Mouse (Mus musculus) MEL (cell line): ENCODE results near the gene Ntmt1. TPM values are rescaled to one million over a fixed set of nuclear protein-coding genes. Genes with fewer than 3 reads are reported as not detected.

Experiments used
- DNase-seq: peaks from one replicate; pipeline ENCODE4 v3.0.0; 2011; ENCODE audit warnings: low read depth, low spot score
- H3K27ac ChIP-seq: 2 replicates; pipeline ENCODE4 v1.5.1; 2012; ENCODE audit warnings: low read depth, mild to moderate bottlenecking, control low read depth, low read length, moderate library complexity; ENCODE audit not compliant: control insufficient read depth
- H3K27me3 ChIP-seq, 2 experiments: fragments of 150-350 bp in 1 of 2; sonication (generic) in 1 of 2; 2 replicates each; pipeline ENCODE4 v1.6.1; 2012; ENCODE audit warnings: low read length in 2 of 2, mild to moderate bottlenecking in 2 of 2, improper control_type of control experiment in 1 of 2, moderate library complexity in 1 of 2; ENCODE audit not compliant: insufficient read depth in 2 of 2, control insufficient read depth in 1 of 2
- H3K36me3 ChIP-seq, 2 experiments: 2 replicates each; pipeline ENCODE4 v1.6.1; 2012 to 2014; ENCODE audit warnings: low read length in 2 of 2, improper control_type of control experiment in 1 of 2, inconsistent platforms in 1 of 2, mild to moderate bottlenecking in 1 of 2; ENCODE audit not compliant: insufficient read depth in 2 of 2, control insufficient read depth in 1 of 2
- H3K4me1 ChIP-seq, 2 experiments: fragments of 150-350 bp in 1 of 2; sonication (generic) in 1 of 2; 2 replicates each; pipeline ENCODE4 v1.6.1; 2012; ENCODE audit warnings: low read length in 2 of 2, improper control_type of control experiment in 1 of 2, mild to moderate bottlenecking in 1 of 2; ENCODE audit not compliant: insufficient read depth in 2 of 2, control insufficient read depth in 1 of 2
- H3K4me3 ChIP-seq, 2 experiments: fragments of 150-350 bp in 1 of 2; sonication (generic) in 1 of 2; 2 replicates each; pipeline ENCODE4 v1.5.1; 2012; ENCODE audit warnings: low read depth in 2 of 2, low read length in 2 of 2, mild to moderate bottlenecking in 2 of 2, moderate library complexity in 2 of 2, control low read depth in 1 of 2, improper control_type of control experiment in 1 of 2; ENCODE audit not compliant: control insufficient read depth in 1 of 2, insufficient read depth in 1 of 2
- H3K79me2 ChIP-seq: 2 replicates; pipeline ENCODE4 v1.6.1; 2012; ENCODE audit warnings: mild to moderate bottlenecking, low read length, moderate library complexity; ENCODE audit not compliant: control insufficient read depth, poor library complexity, insufficient read depth
- H3K9ac ChIP-seq: 2 replicates; pipeline ENCODE4 v1.6.1; 2012; ENCODE audit warnings: low read depth, mild to moderate bottlenecking, control low read depth, low read length, moderate library complexity; ENCODE audit not compliant: control insufficient read depth, poor library complexity, severe bottlenecking
- H3K9me3 ChIP-seq: fragments of 150-350 bp; sonication (generic); replicated peaks from 2 replicates; pipeline ENCODE4 v1.6.1; 2012; ENCODE audit warnings: mild to moderate bottlenecking, low read length, improper control_type of control experiment, moderate library complexity; ENCODE audit not compliant: insufficient read depth
- BHLHE40 ChIP-seq: IDR thresholded peaks from 2 replicates; pipeline ENCODE4 v1.6.1; 2012; ENCODE audit warnings: low read depth, mild to moderate bottlenecking, inconsistent platforms, low read length, improper control_type of control experiment, borderline replicate concordance
- CHD1 ChIP-seq: IDR thresholded peaks from 2 replicates; pipeline ENCODE4 v1.6.1; 2012; ENCODE audit warnings: low read depth, mild to moderate bottlenecking, inconsistent platforms, low read length, improper control_type of control experiment
- CHD2 ChIP-seq: IDR thresholded peaks from 2 replicates; pipeline ENCODE4 v1.6.1; 2011; ENCODE audit warnings: low read length, improper control_type of control experiment
- CTCF ChIP-seq, 3 experiments: IDR thresholded peaks in 2 of 3; conservative IDR thresholded peaks in 1 of 3; 2 replicates each; pipeline ENCODE4 v1.5.1; 2011 to 2012; ENCODE audit warnings: low read length in 3 of 3, low read depth in 2 of 3, mild to moderate bottlenecking in 2 of 3, improper control_type of control experiment in 1 of 3, inconsistent platforms in 1 of 3, mixed read lengths in 1 of 3, moderate library complexity in 1 of 3; ENCODE audit not compliant: control insufficient read depth in 1 of 3, insufficient read depth in 1 of 3, poor library complexity in 1 of 3, severe bottlenecking in 1 of 3
- E2F4 ChIP-seq: IDR thresholded peaks from 2 replicates; pipeline ENCODE4 v1.6.1; 2011; ENCODE audit warnings: low read depth, low read length, improper control_type of control experiment, borderline replicate concordance
- ELF1 ChIP-seq: IDR thresholded peaks from 2 replicates; pipeline ENCODE4 v1.6.1; 2014; ENCODE audit warnings: low read depth, mild to moderate bottlenecking, inconsistent platforms, low read length, improper control_type of control experiment, moderate library complexity
- EP300 ChIP-seq, 2 experiments: IDR thresholded peaks; 2 replicates each; pipeline ENCODE4 v1.6.1; 2011; ENCODE audit warnings: improper control_type of control experiment in 2 of 2, low read length in 2 of 2, low read depth in 1 of 2, mild to moderate bottlenecking in 1 of 2
- ETS1 ChIP-seq: IDR thresholded peaks from 2 replicates; pipeline ENCODE4 v1.6.1; 2012; ENCODE audit warnings: low read depth, mild to moderate bottlenecking, inconsistent platforms, low read length, improper control_type of control experiment, moderate library complexity
- GABPA ChIP-seq: IDR thresholded peaks from 2 replicates; pipeline ENCODE4 v1.6.1; 2012; ENCODE audit warnings: low read depth, mild to moderate bottlenecking, inconsistent platforms, low read length, improper control_type of control experiment, moderate library complexity
- GATA1 ChIP-seq: IDR thresholded peaks from 2 replicates; pipeline ENCODE4 v1.6.1; 2011; ENCODE audit warnings: low read depth, low read length, improper control_type of control experiment
- HCFC1 ChIP-seq: IDR thresholded peaks from 2 replicates; pipeline ENCODE4 v1.6.1; 2012; ENCODE audit warnings: low read depth, mild to moderate bottlenecking, inconsistent platforms, low read length, improper control_type of control experiment, moderate library complexity
- JUND ChIP-seq: IDR thresholded peaks from 2 replicates; pipeline ENCODE4 v1.6.1; 2011; ENCODE audit warnings: low read depth, mild to moderate bottlenecking, improper control_type of control experiment, low read length
- KAT2A ChIP-seq: conservative IDR thresholded peaks from 2 replicates; pipeline ENCODE4 v1.6.1; 2012; ENCODE audit warnings: low read depth, low read length, improper control_type of control experiment, inconsistent platforms
- MAFK ChIP-seq: IDR thresholded peaks from 2 replicates; pipeline ENCODE4 v1.6.1; 2011; ENCODE audit warnings: low read depth, mild to moderate bottlenecking, low read length, improper control_type of control experiment, borderline replicate concordance
- MAX ChIP-seq: IDR thresholded peaks from 2 replicates; pipeline ENCODE4 v1.6.1; 2011; ENCODE audit warnings: low read length, improper control_type of control experiment
- MAZ ChIP-seq: IDR thresholded peaks from 2 replicates; pipeline ENCODE4 v1.6.1; 2012; ENCODE audit warnings: low read depth, mild to moderate bottlenecking, inconsistent platforms, low read length, improper control_type of control experiment
- MEF2A ChIP-seq: IDR thresholded peaks from 2 replicates; pipeline ENCODE4 v1.6.1; 2014; ENCODE audit warnings: low read depth, mild to moderate bottlenecking, inconsistent platforms, low read length, improper control_type of control experiment; ENCODE audit not compliant: poor library complexity, insufficient replicate concordance, severe bottlenecking; ENCODE audit errors: extremely low read depth
- MYB ChIP-seq: IDR thresholded peaks from 2 replicates; pipeline ENCODE4 v1.6.1; 2011; ENCODE audit warnings: mild to moderate bottlenecking, low read depth, low read length, improper control_type of control experiment
- MYC ChIP-seq: IDR thresholded peaks from 2 replicates; pipeline ENCODE4 v1.6.1; 2011; ENCODE audit warnings: low read depth, mild to moderate bottlenecking, low read length, improper control_type of control experiment, moderate library complexity
- NELFE ChIP-seq: IDR thresholded peaks from 2 replicates; pipeline ENCODE4 v1.6.1; 2011; ENCODE audit warnings: low read depth, low read length, improper control_type of control experiment
- NRF1 ChIP-seq: IDR thresholded peaks from 2 replicates; pipeline ENCODE4 v1.6.1; 2014; ENCODE audit warnings: low read depth, mild to moderate bottlenecking, inconsistent platforms, low read length, improper control_type of control experiment, moderate library complexity; ENCODE audit not compliant: poor library complexity, insufficient read depth, severe bottlenecking
- POLR2A ChIP-seq, 2 experiments: IDR thresholded peaks; 2 replicates each; pipeline ENCODE4 v1.6.1; 2011 to 2012; ENCODE audit warnings: low read length in 2 of 2, mild to moderate bottlenecking in 2 of 2, control low read depth in 1 of 2, improper control_type of control experiment in 1 of 2, low read depth in 1 of 2, moderate library complexity in 1 of 2; ENCODE audit not compliant: control insufficient read depth in 1 of 2, insufficient read depth in 1 of 2, poor library complexity in 1 of 2
- POLR2AphosphoS2 ChIP-seq: IDR thresholded peaks from 2 replicates; pipeline ENCODE4 v1.6.1; 2011; ENCODE audit warnings: low read length, improper control_type of control experiment
- POLR2AphosphoS5 ChIP-seq: IDR thresholded peaks from 2 replicates; pipeline ENCODE4 v1.6.1; 2012; ENCODE audit warnings: low read depth, borderline replicate concordance, mild to moderate bottlenecking, inconsistent platforms, low read length, moderate library complexity, mixed read lengths
- RAD21 ChIP-seq: IDR thresholded peaks from 2 replicates; pipeline ENCODE4 v1.6.1; 2011; ENCODE audit warnings: mild to moderate bottlenecking, low read depth, low read length, improper control_type of control experiment
- RCOR1 ChIP-seq: IDR thresholded peaks from 2 replicates; pipeline ENCODE4 v1.6.1; 2012; ENCODE audit warnings: low read depth, mild to moderate bottlenecking, inconsistent platforms, low read length, improper control_type of control experiment
- SIN3A ChIP-seq: IDR thresholded peaks from 2 replicates; pipeline ENCODE4 v1.6.1; 2012; ENCODE audit warnings: low read length, improper control_type of control experiment, inconsistent platforms
- SMC3 ChIP-seq: IDR thresholded peaks from 2 replicates; pipeline ENCODE4 v1.6.1; 2011; ENCODE audit warnings: low read depth, low read length, improper control_type of control experiment
- TAL1 ChIP-seq: IDR thresholded peaks from 2 replicates; pipeline ENCODE4 v1.6.1; 2012; ENCODE audit warnings: mild to moderate bottlenecking, inconsistent platforms, low read length, moderate library complexity, mixed read lengths
- TBP ChIP-seq: IDR thresholded peaks from 2 replicates; pipeline ENCODE4 v1.8.0; 2011; ENCODE audit warnings: low read depth, low read length, improper control_type of control experiment
- TCF12 ChIP-seq: IDR thresholded peaks from 2 replicates; pipeline ENCODE4 v1.6.1; 2014; ENCODE audit warnings: low read depth, mild to moderate bottlenecking, inconsistent platforms, low read length, improper control_type of control experiment, moderate library complexity
- UBTF ChIP-seq: IDR thresholded peaks from 2 replicates; pipeline ENCODE4 v1.6.1; 2012; ENCODE audit warnings: low read depth, mild to moderate bottlenecking, inconsistent platforms, low read length, improper control_type of control experiment, moderate library complexity, borderline replicate concordance; ENCODE audit not compliant: insufficient read depth
- USF1 ChIP-seq: IDR thresholded peaks from 2 replicates; pipeline ENCODE4 v1.6.1; 2014; ENCODE audit warnings: low read depth, mild to moderate bottlenecking, inconsistent platforms, low read length, improper control_type of control experiment, moderate library complexity
- ZC3H11A ChIP-seq: IDR thresholded peaks from 2 replicates; pipeline ENCODE4 v1.6.1; 2012; ENCODE audit warnings: low read depth, mild to moderate bottlenecking, inconsistent platforms, low read length, improper control_type of control experiment
- ZKSCAN1 ChIP-seq: IDR thresholded peaks from 2 replicates; pipeline ENCODE4 v1.6.1; 2012; ENCODE audit warnings: low read depth, mild to moderate bottlenecking, inconsistent platforms, low read length, improper control_type of control experiment, moderate library complexity
- ZNF384 ChIP-seq: IDR thresholded peaks from 2 replicates; pipeline ENCODE4 v1.6.1; 2012; ENCODE audit warnings: low read depth, mild to moderate bottlenecking, inconsistent platforms, low read length, improper control_type of control experiment
- polyA plus RNA-seq, 2 experiments: library from polyadenylated mRNA; stranded (reverse) in 1 of 2; unstranded in 1 of 2; fragments of >175 nt in 1 of 2; fragments of >200 nt in 1 of 2; gene quantifications; 2 replicates each; pipeline versions ENCODE4 v1.2.1 to v1.2.4; 2012; ENCODE audit warnings: low replicate concordance in 2 of 2, low read depth in 1 of 2; ENCODE audit not compliant: insufficient read length in 2 of 2, insufficient read depth in 1 of 2, missing spikeins in 1 of 2
- total RNA-seq: library from RNA; depleted of rRNA; stranded (reverse); fragments of 300-350 nt; gene quantifications from 2 replicates; pipeline ENCODE4 v1.2.3, GENCODE M21; 2012

The Ntmt1 gene
- total and polyA plus RNA-seq, 3 experiments: 58.9 to 83.2 TPM; not detected in 1

GRCm38 (mm10) chr2:30771806-30772460 lies 35.7 kb upstream of the Ntmt1 start:
- peak overlapping the region; percentile 77 for H3K9ac ChIP-seq
- peaks cover 0 to 19% of the 10 kb centered on the region in 2 experiments; a peak in 2 of 4 replicates for H3K36me3 ChIP-seq
- H3K4me3 ChIP-seq: peak overlapping the region; percentile 32 to 57
- no peaks in the 10 kb centered on the region for H3K27me3 ChIP-seq
- H3K79me2 ChIP-seq: peaks cover 2% of the 10 kb centered on the region; the same call in 1 of the 2 replicates
- peak; percentile 97 for DNase-seq
- H3K4me1 ChIP-seq: peaks cover 16 to 37% of the 10 kb centered on the region in 2 experiments
- H3K9me3 ChIP-seq: no peaks in the 10 kb centered on the region
- peak overlapping the region; percentile 97 for H3K27ac ChIP-seq
- TF ChIP-seq ZC3H11A (no peak), TBP (peak; percentile 96), POLR2A (IDR thresholded peaks at IDR 0.05; ENCODE audit: control insufficient read depth in 1 of 2, insufficient read depth in 1 of 2, low read depth in 1 of 2, low read length in 2 of 2, poor library complexity in 1 of 2) (peak; percentile 76 to 98), TAL1 (peak; percentile 87), HCFC1 (peak; percentile 70), CHD1 (peak; percentile 41), CTCF (IDR thresholded peaks at IDR 0.05 in 2 of 3, conservative IDR thresholded peaks at IDR 0.05 in 1 of 3; ENCODE audit: control insufficient read depth in 1 of 3, insufficient read depth in 1 of 3, low read depth in 2 of 3, low read length in 3 of 3, poor library complexity in 1 of 3, severe bottlenecking in 1 of 3) (no peak), ZKSCAN1 (no peak), GABPA (no peak), RCOR1 (peak; percentile 81), EP300 (IDR thresholded peaks at IDR 0.05; ENCODE audit: low read depth in 1 of 2, low read length in 2 of 2) (peak; percentile 91 to 96), ELF1 (no peak), UBTF (no peak), ZNF384 (no peak), MYC (0 out of 2 replicates have a peak, but pooled peaks have one; percentile 71), BHLHE40 (no peak), USF1 (0 out of 2 replicates have a peak, but pooled peaks have one; percentile 17), POLR2AphosphoS2 (peak; percentile 91), CHD2 (no peak), POLR2AphosphoS5 (peak; percentile 78; the same call in 1 of the 2 replicates), MAX (no peak), JUND (no peak), ETS1 (peak; percentile 93), RAD21 (no peak), KAT2A (no peak), TCF12 (peak; percentile 96), MAFK (peak; percentile 39; the same call in 1 of the 2 replicates), SIN3A (peak; percentile 93), SMC3 (no peak), NRF1 (0 out of 2 replicates have a peak, but pooled peaks have one; percentile 11), GATA1 (peak; percentile 96), NELFE (peak; percentile 87), MAZ (peak; percentile 91), E2F4 (no peak), MEF2A (no peak), MYB (peak; percentile 83)
